Mouse (Mus musculus): ENCODE results near the gene E2f8.

E2f8 gene

DNA sequence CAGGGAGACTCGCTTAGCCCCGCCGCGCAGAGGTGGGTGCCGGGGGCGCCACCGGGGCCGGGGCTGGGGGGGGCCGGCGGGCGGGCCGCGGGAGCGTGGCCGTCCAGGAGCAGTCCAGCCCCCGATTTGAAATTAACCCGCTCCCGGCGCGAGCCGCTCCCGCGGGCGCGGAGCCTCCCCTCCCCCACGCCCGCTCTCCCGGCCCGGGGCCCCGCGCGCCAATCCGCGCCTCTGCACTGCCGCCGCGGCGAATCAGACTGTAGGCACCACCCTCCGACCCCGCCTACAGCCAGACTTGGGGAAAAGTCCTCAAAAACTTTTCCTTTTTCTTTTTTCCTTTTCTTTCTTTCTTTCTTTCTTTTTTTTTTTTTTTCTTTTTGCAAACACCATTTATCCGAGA, at the start of gene E2f8:
Gene E2f8 (minus strand): TSS at position 111 of the 400 bp plus-strand sequence.
- peak; percentile 81 for DNase-seq (ENCODE audit: low spot score)

DNA sequence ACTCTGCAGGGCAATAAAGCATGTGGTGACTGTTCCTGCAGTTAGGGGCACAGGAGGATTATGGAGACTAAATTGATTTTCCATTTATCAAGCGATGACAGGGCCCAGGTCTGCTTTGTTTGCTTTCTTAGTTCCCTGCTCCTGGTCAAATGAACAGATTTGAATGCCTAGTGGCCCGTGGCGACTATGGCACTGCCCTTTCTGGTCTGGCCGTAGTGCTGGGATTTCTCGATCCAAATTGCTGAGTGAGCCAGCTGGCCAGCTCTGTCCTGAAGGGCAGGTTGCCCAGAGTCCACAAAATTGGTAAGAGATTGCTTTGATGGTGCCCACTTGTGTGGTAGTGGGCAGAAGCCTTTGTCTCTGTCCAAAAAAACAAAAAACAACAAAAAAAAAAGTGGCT, 49.0 kb upstream of the E2f8 start:
- DNase-seq (ENCODE audit: low spot score) = no peak

DNA sequence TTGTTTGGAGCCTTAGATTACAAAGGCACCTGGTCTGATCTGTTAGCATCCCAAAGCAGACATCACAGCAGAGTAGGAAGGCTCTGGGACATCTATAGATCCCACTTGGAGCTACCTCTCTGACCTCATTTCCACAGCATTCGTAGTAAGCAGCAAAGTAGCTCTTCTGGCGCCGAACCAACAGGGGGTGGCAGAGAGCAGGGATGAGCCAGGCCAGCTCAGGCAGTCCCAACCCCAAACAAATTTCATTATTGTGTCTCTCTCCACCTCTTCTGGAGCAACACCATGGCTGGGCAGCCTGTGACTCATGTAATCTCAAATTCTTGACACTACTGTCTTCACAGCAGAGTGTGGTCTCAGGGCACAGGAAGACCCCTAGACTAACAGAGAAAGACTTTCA, 47.0 kb upstream of the E2f8 start:
- peak; percentile 82 for DNase-seq (ENCODE audit: low spot score)

DNA sequence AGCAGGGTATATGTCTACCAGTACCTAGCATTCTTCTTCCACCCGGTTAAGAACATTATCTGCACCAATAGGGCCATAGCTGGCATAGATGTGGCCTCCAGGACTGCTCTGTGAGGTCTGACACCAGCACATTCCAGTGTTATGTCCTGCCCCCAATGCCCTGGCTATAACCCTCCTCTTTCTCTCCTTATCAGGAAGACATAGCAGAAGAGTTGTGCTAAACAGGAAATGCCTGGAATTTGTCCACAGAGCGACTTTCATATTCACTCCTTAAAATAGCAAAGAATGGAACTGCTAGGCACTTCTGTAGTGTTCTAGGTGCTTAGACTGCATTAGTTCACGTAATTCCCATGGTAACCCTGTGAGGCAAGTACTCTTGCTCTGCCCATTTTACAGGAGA, 43.8 kb upstream of the E2f8 start:
- DNase-seq (ENCODE audit: low spot score) = no peak

DNA sequence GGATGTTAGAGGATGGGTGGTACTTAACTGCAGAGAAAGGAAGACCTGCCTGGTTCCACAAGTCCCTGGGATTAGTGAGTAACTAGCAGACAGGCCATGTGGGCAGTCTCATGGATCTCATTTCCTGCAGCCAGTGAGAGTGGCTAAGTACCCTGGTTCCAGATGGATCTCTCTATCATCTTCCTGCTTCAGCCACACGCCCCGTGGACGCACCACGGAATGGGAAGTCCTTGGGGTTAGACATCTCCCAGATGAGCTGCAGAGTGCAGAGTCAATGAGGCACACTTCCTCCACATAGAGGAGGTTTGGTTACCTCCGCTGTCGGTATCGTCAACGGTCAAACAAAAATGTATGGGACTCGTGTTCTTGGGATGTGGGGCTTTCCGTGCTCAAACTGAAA, 42.2 kb upstream of the E2f8 start:
- no peak for DNase-seq (ENCODE audit: low spot score)

DNA sequence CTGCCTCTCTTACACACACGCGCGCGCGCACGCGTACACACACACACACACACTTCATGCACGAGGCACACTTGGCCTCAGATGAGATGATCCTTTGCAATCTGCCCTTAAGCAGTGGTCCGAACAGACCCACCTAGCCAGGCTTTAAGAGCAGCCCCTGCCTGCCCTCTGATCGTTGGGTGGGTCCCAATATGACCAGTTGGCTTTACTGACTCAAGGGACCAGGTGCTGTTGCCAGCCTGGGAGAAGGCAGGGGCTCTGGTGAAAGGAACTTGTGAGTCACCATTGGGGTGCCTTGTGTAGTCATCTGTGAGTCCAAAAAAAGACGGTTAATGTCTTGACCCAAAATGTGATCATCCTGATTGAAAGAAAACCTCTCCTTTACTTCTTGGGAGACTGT, 37.0 kb upstream of the E2f8 start:
- DNase-seq (ENCODE audit: low spot score) = no peak

DNA sequence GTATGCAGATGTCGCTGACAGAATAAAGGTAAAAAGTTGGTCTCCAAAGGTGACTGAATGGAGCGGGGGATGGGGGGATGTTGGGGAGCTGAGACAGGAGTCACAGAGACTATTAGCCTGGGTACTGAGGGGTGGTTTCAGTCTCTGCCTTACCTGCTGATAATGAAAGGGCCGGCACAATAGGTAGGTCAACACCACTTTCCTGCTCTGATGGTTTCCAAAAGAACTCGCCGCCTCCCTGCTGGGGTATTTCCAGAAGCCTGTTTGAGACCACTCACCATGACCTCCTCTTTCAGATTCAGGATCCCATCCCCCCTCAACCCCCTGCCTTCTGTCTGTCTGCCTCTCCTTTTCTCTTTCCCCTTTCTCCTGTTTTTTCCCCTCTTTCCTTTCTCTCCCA, 36.6 kb upstream of the E2f8 start:
- DNase-seq (ENCODE audit: low spot score) = no peak

DNA sequence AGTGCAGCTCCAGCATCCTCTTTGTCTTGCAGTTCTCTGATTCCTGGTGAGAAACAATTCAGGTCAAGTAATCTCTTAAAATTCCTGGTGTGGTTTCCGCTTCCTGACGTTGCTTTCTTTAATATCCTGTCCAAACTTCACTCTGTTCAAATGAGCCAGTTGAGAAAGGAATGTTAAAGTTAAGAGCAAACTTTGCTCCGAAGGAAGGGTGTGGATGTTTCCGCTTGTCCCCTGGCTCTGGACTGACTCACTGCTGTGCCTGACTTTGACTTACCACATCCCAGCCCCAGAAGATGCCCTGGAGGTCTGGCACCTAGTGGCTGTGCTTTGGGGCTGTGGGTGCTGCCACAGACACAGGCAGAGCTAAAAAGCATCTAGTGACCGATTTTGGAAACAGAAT, 36.1 kb upstream of the E2f8 start:
- DNase-seq (ENCODE audit: low spot score) = no peak

DNA sequence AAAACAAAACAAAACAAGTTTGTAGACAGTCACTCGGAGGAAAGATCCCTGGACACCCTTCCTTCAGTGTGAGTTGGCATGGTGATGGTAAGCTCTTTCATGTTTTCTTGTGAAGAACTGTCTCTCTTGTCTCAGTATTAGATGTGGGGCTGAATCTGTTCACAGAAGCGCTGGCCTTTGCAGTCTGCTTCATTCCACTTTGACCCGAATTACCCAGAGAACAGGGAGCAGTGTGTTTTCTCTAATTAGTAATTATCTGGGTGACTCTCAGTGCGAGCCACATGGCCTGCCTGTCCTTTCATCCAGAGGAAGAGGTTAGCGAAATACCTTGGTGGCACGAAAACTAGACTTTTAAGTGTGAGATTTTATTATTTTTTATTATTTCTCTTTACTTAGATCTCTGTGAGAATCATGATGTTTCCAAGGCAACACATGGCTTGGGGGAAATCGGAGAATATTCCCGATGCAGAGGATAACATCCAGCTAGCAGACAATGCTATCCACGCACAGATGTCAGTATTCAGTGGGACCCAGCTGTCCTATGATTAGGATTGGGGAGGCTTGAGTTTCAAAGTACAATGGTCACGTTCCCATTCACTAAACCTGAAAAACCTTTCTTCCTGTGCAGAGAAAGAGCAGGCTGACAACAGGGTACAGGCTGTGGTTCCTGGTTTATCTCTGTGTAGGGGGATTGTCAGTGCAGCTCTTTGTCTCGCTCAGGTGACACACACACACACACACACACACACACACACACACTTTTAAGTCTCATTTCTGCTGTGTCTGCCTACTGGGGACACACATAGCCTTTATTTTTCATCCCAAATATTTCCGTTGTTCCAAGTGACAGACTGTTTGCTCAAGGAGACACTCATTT, 33.5 kb upstream of the E2f8 start:
- peak; percentile 58 for DNase-seq (ENCODE audit: low spot score)

DNA sequence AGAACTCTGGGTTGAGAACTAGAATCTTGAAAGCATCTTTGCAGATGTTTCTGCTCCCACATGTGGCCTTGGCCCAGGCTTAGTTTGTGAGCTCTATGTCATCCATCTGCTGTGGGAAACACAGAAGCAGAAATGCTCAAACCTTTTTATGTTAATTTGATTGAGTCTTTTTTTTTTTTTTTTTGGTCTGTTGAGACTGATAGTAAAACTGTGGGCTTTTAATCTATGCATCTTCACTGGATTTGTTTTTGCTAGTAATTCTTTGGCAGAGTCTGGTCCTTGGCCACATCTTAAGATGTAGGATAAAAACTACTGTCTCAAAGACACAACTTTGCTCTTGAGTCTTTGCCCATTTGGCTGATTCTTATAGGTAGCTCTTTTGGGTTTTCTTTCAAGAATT, 29.8 kb upstream of the E2f8 start:
- DNase-seq (ENCODE audit: low spot score) = no peak

DNA sequence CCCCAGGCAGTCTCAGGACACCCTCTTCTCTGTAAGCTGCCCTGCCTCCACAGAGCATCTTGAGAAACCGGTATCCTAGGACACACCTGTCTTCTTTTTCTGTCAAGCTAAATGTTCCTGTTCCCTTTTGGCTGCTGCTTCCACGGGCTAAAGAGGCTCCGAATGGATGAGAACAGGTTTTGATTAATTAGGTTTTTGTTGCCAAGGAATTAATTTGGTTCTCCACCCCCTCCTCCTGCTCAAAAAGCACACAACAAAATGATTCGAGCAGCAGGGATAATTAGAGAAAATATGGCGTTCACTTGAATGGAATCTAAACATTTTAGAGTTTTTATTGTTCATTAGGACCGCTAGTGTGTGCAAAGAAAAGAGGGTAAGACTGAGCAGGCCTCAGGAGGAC, 28.9 kb upstream of the E2f8 start:
- no peak for DNase-seq (ENCODE audit: low spot score)

DNA sequence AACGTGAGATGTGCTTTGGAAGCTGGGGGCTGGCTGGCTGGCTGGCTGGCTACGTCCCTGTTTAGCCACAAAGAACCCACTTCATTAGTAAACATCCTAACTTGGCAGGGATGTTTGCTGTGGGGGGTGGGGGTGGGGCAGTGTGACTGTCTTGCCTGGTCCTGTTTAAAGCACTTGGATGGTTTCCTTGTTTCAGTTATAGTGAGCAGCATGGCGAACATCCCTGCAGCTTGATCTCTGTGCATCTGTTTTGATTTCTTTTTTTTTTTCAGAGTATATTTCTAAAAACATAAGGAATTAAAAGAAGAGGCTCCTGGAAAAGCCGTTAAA, 27.9 kb upstream of the E2f8 start:
- DNase-seq (ENCODE audit: low spot score) = no peak

DNA sequence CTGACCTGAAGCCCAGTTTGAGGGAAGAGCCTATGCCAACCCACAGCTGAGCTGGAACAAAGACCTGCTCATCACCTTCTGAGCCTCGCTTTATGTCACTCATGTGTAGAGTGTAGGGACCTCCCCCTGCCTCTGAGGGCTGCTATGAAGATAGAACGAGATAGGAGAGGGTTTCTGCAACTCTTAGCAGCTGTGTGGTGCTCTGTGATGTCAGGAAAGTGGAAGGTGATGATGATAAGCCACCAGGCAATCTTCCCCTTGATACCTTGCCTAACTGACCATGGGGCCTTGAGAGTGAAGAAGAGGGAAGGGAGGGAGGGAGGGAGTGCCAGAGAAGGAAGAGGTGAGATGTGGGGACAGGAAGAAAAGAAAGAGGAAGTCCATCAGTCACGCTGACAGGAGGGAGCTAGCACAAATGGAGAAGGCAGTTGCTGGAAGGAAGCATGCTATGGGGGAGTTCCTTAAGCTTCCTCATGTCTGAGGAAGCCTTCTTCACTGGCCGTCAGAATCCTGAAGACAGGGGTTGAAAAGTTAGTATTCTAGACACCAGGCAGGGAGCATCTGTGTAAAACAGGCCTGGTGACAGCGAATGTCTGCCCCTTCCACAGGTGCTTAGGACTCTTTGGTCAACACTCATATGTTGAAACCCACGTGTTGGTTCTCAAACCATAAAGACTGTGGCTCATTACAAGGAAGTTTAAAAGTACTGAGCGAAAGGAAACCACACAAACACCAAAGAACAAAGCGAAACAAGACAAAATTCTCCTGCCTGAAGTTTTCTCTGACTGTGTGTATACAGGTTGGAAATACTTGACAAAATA, 27.3 kb upstream of the E2f8 start, which contains the start of gene Nav2:
Gene Nav2 (plus strand): TSS at position 196 of the 821 bp plus-strand sequence.
- DNase-seq (ENCODE audit: low spot score) = no peak

DNA sequence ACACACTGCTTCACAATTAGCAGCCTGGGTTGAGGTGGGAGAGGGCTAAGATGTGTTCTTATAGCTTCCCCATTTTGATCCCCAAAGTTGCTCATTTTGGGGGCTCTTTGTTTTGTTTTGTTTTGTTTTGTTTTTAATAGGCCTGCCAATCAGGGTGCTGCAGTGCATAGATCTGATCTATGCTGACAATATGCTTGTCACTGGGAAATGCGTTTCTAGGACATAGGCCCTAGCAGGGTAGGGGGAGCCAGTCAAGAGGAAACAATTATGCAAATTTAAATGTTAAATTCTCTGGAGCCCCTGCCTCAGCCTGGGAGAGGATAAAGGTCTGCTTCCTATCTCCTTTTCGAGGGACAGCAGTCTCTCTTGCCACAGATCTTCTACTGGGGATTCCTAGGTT, 21.1 kb upstream of the E2f8 start:
- peak; percentile 68 for DNase-seq (ENCODE audit: low spot score)

DNA sequence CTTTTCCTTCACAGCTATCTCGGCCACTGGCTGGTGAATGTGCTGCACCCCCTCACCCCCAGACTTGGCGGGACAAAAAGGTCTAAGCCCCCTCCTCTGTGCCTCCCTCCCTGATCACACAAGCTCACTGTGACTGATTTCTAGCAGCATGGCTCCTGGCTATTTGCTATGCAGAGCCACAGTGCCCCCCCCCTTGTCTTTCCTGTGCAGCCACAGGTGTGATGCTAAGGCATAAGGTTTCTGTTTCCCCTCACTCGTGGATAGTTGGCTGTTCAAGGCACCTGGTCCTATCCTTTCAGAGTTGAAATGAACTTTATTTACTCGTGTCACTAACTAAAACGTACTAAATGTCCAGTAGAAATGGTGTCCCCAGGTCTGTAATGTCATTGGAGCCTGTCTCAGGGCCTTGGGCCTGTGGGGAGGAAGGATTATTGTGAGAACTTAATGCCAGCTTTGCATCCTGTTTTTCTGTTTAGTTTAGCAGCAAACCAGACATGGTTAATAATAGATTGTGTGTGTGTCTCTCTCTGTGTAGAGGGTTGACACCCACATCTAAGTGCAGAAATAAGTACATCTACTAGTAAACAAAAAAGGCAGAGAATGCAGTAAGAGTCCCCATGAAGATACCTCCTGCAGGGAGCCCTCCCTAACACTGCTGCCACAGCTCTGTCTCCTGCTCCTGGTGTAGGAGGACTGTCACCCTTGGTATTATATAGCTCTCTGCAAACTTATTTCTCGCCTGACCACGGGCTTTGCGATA, 19.2 kb upstream of the E2f8 start:
- no peak for DNase-seq (ENCODE audit: low spot score)

DNA sequence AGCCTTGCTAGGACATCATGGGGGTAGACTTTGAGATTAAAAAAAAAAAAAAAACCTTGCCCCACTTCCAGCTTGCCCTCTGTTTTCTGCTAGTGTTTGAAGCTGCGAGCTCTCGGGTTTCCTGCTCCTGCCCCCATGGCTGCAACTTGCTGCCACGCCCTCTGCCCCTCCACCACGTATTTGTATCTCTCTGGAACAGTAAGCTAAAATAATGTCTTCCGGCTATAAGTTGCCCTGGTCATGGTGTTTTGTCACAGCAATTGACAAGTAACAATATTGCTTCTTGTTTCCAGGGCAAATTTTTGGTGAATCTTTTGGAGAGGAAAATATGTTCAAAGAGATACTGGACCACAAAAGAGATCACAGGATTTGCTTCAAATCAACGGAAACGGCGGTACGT, 17.0 kb upstream of the E2f8 start:
- DNase-seq (ENCODE audit: low spot score) = no peak

DNA sequence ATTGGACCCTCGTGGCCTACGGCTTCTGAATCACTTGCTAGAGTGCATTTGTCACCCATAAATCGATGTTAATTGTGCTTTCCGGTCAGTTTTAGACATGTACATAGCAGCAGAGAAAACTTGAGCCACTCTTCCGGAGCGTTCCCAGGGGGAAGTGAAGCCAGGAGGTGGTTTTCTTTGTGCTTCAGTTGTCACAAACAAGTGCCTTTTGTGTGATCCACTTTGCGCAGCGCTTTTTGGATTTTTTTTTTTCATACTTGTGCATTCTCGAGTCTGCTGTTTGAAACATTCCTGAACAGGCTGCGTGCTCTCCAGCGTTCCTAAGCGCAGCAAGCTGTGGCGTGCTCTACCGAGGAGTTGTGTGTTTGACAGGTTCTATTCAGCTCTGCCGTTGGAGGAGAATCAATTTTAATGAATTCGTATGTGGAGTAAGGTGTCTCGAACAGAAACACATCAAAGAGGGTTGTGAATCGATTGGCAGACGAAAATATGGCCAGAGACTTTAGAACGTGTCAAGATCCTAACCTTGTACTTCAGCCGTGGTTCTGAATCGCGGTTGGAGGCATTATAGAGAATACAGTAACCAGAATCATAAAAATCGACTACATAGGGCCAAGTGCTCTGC, 16.3 kb upstream of the E2f8 start:
- peak; percentile 73 for DNase-seq (ENCODE audit: low spot score)

DNA sequence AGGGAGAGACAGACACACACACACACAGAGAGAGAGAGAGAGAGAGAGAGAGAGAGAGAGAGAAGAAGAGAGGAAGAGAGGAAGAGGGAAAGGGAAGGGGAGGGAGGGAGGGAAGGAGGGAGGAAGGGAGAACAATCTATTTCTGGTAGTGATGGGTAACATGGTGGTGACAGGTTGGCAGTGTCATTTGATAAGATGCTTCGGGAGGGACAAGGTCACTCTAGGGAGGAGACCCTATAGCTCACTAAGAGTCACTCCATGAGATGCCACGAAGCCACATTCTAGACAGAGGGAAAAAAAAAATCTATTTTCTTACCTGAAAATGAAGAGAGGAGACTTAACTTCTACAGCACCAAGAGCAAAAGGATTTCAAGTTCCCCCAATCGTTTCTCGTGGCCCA, 14.7 kb upstream of the E2f8 start:
- no peak for DNase-seq (ENCODE audit: low spot score)

DNA sequence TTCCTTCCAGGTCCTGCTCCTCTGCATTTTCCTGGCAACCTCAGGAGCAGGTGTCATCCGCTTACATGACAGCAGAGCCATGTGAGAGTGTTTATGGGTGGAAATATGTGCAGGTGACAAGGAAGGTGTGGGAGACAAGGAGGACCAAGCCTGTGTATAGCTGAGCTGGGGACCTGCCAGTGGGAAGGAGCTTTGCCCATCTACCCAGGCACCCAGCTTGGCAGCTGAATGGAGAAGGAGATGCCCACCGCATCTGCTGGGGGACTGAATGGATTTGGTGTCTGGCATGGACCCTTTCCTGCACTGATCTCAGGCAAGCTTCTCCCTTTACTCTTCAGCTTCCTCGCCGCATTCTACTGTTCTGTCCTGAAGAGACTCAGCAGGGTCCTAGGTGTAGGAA, 14.1 kb upstream of the E2f8 start:
- DNase-seq (ENCODE audit: low spot score) = no peak

DNA sequence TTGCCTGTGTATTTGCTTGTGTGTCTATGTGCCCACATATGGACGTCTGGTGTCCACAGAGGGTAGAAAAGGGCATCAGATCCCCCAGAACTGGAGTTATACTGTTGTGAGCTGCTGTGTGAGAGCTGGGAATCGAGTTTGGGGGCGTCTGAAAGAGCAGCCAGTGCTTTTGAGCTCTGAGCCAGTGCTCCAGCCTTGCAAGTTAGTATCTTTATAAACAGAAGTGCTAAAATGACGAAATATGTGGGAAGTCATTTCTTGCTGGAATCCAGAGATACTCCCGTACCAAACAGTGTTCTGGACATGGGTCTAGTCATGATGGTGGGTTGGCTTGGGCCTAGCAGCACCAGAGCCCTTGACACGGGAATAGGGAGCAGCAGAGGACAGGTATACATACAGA, 13.4 kb upstream of the E2f8 start:
- DNase-seq (ENCODE audit: low spot score) = no peak

DNA sequence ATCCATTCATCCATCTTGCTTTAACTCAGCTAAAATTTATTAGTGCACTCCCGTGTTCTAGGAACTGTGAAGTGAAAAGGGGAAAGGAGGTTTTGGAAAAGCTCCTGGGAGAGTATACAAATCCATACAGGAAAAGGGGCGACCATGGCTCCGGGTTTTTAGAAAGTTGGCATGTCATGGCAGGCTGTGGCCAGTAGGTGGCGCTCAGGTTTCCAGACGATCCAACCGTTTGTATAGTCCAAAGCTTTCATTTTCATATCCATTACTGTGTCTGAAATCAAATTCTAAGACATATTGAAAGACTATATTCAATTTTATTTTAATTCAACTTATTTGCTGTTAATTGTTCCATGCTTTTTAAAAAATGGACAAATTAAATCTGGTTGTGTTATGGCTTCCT, 12.8 kb upstream of the E2f8 start:
- DNase-seq (ENCODE audit: low spot score) = peak; percentile 90

DNA sequence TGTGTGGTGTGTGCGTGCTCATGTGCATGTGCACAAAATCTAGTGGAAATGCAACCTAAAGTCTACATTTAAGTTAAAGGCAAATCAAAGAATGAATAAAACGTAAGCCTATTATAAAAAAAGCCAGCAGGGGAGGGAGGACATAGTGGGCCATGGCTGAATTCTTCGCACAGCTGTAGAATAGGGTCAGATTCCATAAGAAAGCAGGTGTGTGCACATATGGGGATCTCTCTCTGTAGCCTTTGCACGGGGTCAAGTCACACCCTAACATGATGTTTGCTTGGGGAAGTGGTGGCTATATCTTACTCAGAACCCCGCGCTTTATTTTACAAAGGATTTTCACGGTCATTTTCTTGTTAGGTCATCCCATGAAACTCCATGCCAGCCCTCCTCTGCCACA, 11.7 kb upstream of the E2f8 start:
- no peak for DNase-seq (ENCODE audit: low spot score)

Measured in retina, embryonic 14.5 days (tissue).